Mouse (Mus musculus): Measurements from ENCODE around the gene Atpaf2.
"Not testable (repeated sequence)": the region's sequence is repeated elsewhere in the genome, so short reads cannot be mapped to it uniquely, and the experiment has no call there.

Gene Atpaf2

DNA sequence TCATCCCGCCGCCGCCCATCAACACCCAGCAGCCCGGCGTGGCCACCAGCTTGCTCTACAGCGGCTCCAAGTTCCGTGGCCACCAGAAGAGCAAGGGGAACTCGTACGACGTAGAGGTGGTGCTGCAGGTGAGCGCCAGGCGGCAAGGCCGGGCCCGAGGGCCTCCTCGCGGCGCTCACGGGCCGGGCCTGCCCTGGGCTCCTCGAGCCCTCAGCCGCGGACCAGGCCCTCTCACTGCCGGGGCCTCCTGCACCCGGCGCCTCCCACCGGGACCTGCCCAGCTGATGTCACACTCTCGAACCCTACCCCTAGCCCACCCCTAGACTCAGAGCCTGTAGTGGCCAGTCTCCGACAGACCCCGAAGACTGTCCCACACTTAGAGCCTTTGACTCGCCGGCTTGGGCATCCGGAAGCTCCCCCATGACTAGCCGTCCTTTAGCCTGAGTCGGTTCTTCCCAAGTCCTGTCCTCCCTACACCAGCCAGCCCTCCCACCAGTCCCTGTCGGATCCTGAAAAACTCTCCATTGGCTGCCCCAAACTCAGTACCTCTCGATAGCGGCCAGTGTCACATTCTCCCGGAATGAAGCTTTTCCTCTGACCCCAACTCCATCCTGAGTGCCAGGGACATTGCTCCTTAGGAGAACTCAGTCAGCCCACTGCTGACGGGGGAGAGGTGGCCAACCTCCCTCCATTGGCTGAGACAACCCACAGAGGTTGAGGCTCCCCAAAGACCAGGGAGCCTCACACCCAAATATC lies at the start of gene Atpaf2:
Atpaf2 (minus strand) TSS at position 741 of the 756 bp plus-strand sequence.
- no peak for DNase-seq (ENCODE audit: low spot score in 2 of 2)

DNA sequence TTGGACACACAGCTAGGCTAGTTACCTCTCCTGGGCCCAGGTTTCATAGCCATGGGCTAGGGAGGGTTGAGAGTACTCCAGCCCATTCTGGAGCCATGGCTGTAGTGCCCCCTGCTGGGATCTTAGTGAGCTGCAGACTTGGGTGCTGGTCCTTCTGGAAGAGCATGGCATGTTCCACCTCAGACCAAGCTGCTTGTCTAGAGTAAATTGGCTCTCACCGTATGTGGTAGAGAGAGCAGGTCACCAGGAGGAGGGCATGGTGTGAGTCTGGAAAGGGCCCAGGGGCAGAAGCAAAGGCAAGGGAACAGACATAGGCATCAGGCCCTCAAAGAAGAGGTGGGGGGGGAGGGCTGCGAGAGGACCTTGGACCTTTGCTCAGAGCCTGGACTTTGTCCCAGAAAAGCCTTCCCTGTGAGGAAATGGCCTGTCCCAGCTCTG lies 47.7 kb upstream of the Atpaf2 start:
- DNase-seq (ENCODE audit: low spot score in 2 of 2), result no peak

DNA sequence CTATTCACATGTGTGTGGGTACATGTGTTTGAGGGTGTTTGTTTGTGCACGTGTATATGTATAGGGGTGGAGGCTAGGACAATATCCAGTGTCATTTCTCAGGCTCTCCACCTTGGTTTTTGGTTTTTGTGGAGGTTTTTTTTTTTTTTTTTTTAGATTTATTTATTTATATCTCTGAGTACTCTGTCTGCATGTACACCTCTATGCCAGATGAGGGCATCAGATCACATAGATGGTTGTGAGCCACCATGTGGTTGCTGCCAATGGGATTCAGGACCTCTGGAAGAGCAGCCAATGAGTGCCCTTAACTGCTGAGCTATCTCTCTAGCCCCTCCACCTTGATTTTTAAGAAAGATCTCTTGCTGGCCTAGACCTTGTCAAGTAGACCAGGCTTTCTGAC lies 39.7 kb upstream of the Atpaf2 start:
- DNase-seq (ENCODE audit: low spot score in 2 of 2), result peak in 1 of 2 experiments; percentile 3

DNA sequence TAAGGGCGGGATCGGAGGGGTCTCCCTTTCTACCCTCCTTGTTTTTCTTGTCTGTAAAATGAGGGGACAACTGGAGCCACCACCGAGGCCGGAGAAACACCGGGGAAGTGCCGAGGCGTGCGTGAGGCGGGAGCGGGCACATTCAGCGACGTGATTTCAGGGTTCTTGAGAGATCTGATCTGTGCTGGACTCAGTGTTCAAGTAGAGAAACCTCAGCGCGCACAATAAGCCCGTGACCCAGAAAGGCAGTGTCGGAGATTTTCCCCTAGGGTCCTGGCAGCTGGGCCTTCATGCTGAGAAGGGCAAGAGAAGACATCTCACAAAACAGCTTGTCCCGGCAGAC lies 36.5 kb upstream of the Atpaf2 start:
- no peak for DNase-seq (ENCODE audit: low spot score in 2 of 2)

DNA sequence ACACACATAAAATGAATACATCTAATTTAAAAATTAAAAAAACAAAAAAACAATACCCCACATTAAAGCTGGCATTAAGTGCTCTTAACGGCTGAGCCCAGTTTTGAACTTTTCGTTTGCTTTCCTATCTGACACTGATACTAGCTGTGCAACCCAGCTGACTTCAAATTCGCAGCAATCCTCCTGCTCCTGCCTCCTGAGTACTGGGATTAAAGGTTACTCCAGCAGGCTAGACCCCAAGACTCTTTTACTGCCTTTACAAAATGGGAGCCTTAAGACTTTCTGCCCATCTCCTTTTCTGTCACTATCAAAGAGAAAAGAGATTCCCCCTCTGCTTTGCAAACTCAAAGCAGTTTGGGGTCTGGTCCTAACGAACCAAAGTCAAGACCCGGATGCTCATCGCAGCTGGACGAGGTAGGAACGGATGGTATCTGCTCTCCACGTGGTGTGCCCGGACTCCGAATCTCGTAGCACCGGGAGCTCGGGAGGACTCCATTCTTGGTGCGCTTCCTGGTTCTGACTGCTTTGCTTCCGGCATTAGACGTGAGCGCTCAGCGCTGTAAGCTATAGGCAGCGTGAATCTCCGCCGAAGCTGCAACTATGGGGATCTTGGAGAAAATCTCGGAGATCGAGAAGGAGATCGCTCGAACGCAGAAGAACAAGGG lies 36.0 kb upstream of the Atpaf2 start, which contains the start of gene Drg2:
Drg2 (plus strand) TSS at position 512 of the 665 bp plus-strand sequence.
- DNase-seq (ENCODE audit: low spot score in 2 of 2), result peak; percentile 83 to 84

DNA sequence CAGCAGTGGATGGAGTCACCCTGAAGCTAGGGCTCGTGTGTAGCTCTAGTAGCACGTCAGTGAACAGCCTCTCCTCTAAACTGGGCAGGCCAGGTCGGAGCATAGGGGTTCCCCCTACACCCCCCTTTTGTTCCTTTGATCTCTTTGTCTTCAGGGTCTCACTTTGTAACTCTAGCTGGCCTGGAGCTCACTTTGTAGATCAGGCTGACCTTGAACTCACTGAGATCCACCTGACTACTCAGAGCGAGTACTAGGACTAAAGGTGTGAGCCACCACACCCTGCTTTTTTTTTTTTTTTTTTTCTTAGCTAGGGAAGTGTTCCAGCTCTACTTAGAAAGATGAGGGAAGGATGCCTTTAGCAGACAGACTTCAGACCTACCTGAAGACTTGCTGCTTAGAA lies 25.8 kb upstream of the Atpaf2 start:
- no peak for DNase-seq (ENCODE audit: low spot score in 2 of 2)

DNA sequence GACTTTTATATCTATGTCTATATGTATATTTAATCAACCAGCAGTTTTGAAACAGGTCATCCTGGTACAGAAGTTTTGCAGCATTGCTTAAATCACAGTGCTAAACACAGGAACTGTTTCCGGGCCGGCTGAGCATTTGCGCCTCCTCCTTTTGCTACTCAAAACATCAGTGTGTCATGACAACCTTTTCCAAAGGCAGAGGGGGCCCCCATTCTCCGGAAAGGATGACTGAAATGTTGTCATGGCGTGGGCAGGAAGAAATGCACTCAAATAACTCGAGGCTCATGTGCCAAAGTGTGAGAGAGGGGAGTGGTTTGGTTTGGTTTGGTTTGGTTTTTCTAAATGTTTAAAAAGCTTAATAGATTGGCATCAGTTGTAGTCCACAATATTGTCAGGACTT lies 24.6 kb upstream of the Atpaf2 start:
- no peak for DNase-seq (ENCODE audit: low spot score in 2 of 2)

DNA sequence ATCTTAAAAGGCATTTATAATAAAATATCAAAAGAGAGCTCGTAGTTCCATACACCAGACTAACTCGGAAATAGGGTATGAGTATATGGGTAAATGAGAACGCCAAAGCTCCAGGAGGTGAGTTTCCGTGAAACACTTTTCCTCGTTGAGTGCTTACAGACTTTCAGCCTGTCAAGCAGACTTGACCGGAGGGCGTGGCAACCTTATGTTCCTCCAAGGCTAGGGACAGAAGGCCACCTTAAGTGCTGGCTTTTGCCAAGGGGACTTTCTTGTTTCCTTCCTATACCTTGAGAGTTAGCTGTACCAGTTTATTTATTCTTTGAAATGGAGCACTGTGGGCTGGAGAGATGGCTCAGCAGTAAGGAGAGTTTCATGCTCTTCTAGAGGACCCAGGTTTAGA lies 21.9 kb upstream of the Atpaf2 start:
- no peak for DNase-seq (ENCODE audit: low spot score in 2 of 2)

DNA sequence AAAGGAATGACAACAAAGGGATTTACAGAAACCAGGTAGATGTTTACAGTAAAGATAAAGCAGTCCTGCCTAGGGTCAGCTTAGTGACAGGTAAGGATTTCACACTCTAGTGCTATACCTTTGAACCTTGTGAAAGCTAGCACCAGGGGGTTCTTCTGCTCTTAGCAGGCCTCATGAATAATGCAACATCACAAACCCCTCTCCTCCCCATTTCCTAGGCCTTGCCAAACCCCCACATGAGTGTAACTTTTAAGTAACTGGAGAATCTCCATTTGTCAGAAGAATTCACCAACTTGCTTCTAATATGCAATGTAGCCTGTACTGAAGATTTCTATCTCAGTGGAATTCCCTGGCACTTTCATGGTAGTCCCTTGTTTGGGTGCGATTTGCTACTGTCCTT lies 21.4 kb upstream of the Atpaf2 start:
- DNase-seq (ENCODE audit: low spot score in 2 of 2), result not testable (repeated sequence)

DNA sequence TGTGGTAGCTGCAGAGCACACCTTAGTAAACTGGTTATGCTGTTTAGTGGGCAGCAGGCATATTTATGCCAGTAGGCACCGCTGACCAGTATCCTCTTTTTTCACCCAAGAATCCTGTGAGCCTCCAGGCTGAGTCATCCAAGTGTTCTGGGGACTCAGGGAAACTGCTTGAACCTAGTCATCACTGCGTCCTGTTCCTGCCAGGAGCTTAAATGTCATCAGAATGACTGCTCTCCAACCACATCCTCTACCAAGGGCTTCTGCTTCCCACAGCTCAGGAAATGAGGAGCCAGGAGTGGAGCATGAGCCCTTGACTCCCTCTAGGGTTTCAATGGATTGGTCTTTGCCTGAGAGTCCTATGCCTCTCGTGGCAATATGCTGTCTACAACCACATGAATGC lies 18.4 kb upstream of the Atpaf2 start:
- DNase-seq (ENCODE audit: low spot score in 2 of 2), result no peak

DNA sequence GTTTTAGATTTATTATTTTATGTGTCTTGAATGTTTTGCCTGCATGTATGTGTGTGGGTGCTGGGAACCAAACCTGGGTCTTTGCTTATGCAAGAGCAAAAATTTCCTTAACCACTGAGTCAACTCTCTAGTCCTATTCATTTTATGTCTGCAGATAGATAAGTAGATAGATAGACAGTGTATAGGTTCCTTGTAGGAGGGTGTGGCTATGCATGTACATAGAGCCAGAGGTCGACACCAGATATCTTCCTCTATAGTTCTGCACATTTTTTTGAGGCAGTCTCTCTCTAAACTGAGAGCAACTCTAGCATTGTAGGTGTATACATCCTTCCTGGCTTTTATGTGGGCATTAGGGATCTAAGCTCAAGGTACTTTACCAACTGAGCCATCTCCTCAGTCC lies 16.9 kb upstream of the Atpaf2 start:
- DNase-seq (ENCODE audit: low spot score in 2 of 2), result no peak

DNA sequence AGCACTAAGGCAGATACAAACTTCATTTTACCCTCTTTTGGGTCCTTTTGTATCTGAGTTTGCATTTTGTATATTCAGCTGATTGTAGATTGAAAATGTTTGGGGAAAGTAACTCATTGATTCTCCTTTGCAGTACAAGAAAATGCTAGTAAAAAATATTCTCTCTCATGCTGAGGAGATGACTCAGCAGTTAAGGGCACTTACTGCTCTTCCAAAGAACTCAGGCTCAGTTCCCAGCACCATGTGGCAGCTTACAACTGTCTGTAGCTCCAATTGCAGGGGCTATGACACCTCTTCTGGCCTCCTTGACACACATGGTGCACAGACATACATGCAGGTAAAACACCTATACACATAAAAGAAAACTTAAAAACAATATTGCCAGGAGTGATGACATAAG lies 15.2 kb upstream of the Atpaf2 start:
- no peak for DNase-seq (ENCODE audit: low spot score in 2 of 2)

DNA sequence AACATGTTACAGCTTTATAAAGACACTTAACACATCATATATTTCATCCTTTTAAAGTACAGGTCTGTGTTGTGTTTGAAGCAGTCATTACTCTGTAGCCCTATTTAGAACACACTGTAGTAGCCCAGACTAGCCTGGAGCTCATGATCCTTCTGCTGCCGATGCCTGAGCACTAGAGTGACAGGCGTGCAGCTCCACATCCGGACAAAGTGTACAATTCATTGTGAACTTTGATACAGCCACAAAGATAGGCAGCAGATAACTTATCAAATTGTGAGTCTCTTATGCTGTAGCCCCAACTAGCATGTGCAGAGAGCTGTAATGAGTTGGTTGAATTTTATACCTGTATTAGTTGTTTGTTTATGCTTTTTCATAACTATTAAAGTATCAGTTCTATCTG lies 9.4 kb upstream of the Atpaf2 start:
- no peak for DNase-seq (ENCODE audit: low spot score in 2 of 2)

DNA sequence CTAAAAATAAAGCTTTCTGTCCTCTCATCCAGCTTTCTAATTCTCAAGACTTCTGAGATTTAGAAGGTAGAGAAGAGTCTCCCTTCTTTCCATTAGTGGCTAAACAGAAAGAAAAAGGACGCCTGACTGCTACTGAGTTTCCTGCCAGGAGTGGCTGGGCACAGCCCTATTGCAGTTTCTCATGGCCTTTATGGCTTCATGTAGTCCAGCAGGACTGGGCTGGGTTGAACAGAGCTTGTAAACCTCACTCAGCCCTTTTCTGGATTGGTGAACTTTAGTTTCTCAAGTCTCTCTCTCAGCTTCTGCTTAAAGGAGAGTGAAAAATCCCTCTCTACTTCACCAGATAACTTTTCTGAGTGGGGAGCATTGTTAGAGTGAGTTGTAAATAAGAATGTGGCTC lies 8.2 kb upstream of the Atpaf2 start:
- DNase-seq (ENCODE audit: low spot score in 2 of 2), result no peak

DNA sequence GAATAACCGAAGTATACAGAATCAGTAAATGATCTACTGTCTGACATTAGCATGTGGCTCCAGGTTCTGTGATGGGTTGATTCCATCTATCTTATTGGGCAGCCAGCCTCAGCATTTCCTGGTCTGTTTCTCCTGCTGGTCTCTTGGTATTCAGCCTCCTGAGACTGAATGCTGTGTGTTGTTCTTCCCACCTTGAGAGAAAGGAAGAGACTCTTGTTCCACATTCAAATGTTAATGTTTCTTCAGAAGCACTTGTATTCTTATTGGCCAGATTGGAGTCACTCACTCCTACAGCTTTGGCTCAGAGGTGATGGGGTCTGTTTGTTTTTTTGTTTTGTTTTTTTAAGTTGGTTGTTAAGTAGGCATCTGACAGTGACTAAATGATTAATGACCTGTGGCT lies 4.7 kb upstream of the Atpaf2 start:
- no peak for DNase-seq (ENCODE audit: low spot score in 2 of 2)

DNA sequence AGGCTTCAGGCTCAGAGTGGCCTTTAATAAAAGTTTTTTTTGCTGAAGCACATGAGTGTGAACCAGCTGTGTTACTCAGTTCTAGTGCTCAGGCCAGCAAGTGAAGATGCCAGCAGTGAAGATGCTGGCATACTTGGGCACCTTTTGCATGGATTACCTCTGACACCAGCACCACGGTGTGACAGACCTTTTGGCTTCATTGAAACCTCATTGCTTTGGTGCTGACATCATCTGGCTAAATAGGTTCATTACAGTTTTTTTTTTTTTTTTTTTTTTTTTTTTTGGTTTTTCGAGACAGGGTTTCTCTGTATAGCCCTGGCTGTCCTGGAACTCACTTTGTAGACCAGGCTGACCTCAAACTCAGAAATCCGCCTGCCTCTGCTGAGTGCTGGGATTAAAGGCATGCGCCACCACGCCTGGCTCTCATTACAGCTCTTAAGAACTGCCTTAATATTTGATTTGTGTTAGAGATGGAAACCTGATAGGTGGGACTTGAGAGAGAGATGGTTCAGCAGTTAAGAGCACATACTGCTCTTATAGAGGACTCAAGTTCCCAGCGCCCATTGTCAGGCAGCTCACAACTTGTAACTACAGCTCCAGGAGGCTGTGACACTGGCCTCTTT lies 3.9 kb upstream of the Atpaf2 start:
- no peak for DNase-seq (ENCODE audit: low spot score in 2 of 2)

DNA sequence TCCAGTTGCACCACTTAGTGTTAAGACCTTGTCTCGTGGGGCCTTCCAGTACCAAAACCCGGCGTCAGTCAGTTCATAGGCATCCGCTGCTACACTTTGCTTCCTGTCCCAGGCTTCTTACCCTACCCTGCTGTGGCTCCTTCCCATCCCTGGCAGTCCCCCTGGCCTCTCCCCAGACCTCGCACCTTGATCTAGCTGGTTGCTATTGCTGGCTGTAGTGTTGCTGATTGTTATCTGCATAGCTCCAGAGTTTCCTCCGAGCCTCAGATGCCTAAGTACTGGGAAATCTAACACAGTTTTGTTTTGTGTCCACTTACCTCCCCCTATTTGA lies 181 bp upstream of the Atpaf2 start:
- DNase-seq (ENCODE audit: low spot score in 2 of 2), result no peak

DNA sequence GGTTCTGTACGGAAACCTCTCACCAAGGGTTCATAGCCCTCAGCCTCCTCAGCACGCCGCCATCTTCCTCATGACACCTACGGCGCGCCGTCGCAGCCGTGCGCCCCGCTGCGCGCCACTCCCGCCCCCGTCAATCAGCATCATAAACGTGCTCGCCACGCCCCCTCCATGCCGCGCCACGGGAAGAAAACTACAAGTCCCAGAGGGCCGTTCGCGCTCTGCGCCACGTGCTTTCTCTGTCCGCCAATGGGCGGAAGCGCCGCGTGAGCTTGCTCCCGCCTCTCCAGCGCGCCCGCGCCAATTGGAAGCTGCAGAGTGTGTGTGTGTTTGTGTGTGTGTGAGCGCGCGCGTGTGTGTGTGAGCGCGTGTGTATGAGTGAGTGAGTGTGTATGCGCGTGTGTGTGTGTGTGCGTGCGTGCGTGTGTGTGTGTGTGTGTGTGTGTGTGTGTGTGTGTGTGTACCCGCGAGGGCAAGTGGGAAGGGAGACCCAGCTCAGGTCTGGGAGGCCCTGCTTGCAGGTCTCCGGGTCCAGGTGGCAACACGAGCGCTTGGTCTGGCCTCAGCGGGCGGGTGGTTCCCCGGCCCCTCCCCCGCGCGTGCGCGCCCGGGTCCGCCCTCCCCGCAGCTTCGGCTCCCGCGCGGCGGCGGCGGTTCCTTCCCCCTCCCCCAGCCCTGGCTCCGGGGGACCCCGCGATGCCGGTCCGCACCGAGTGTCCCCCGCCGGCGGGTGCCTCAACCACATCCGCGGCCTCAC lies 1.1 kb downstream of the Atpaf2 start, which contains the start of gene Gid4:
Gid4 (plus strand) TSS at position 183 of the 754 bp plus-strand sequence.
- peak; percentile 98 to 99 for DNase-seq (ENCODE audit: low spot score in 2 of 2)

DNA sequence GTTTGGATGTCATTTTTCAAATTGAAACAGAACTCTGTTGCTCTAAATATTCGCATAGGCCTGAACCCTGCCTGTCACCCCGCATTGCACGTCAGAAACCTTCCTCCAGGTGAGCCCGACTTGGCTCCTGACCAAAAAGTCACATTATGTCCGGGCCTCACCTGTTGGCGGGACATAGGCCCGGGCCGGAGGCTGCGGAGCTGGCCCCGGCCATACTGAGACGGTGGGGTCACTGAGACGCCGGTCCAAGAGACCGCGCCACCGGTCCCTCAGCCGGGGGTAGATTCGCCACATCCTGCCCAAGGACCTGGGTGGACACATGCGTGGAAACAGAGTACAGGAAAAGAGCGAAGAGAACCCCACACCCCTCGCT lies 1.7 kb downstream of the Atpaf2 start:
- no peak for DNase-seq (ENCODE audit: low spot score in 2 of 2)

DNA sequence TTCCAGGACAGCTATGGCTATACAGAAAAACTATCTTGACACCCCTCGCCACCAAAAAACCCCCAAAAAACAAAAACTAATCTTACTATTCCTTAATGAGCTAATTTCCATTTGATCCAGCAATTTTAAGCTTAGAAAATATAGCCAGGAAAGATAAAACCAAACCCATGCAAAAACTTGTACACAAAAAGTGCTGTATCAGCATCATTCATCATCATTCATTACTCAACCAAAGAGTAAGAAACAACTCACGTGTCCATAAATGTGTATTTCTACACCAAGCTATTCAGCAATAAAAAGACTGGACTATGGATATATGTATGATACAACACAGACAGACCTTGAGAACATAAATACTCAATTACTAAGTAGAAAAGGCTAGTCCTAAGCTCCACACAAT lies 5.3 kb downstream of the Atpaf2 start:
- DNase-seq (ENCODE audit: low spot score in 2 of 2), result no peak

DNA sequence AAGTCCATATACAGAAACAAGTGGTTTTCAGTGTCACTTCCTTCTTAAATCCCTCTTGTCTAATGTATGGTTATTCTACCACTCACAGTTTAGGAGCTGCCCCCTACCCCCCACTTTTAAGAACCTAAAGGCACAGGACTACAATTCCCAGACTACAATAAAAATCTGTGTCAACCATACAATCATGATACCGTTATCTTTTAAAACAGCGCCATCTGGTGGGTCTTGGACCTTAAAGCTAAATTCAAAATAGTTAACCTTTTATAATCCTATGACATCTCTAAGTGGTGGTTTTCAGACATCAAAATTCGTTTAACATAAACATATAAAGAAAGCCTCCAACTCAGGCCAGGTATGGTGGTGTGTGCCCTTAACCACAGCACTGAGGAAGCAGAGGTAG lies 6.1 kb downstream of the Atpaf2 start:
- DNase-seq (ENCODE audit: low spot score in 2 of 2), result peak in 1 of 2 experiments; percentile 50

DNA sequence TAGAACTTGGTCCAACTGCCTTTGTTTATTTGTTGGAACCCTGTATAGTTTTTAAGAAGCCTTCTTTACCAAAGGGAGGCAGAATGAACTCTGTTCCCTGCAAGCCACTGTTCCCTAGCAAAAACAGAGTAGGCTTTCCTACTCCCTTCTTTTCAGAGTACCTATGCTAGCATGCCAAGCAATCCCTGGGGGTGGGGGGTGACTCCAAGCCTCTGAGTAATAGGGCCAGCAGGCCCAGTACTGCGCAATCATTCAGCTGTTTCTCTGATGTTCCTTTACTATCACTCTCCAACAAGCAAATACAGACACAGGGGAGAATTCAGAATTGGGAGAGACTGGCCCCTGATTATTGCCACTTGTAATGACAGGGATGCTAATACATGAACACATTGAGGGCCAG lies 11.7 kb downstream of the Atpaf2 start:
- no peak for DNase-seq (ENCODE audit: low spot score in 2 of 2)
